Mouse (Mus musculus): ENCODE results near the gene Zmynd10.
"Not testable (repeated sequence)": the region's sequence is repeated elsewhere in the genome, so short reads cannot be mapped to it uniquely, and the experiment has no call there.

Gene Zmynd10

DNA sequence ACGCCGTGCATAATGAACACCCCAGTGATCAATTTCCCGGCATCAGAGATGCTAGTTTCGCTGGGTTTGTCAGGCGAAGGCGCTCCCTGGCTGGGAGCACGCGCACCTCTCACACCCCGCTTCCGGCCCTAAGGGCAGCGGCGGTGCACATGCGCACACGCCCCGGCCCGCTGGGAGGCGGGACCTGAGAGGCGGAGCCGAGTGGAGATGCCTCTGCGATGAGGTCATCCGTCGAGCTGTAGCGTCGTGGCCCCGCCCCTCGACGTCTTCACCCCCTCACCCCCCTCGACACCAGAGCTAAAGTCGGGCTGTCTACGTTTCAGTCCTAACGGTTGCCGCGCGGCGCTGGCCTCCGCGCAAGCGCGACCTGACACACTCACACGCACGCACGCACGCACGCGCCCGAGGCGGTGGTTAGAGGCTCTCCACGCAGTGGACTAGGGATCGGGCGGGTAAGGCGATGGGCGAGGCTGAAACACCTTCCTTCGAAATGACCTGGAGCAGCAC lies 7.3 kb downstream of the Zmynd10 start:
- peak; percentile 78 for ATAC-seq (ENCODE audit: insufficient number of reproducible peaks, low FRiP score, low TSS enrichment)

DNA sequence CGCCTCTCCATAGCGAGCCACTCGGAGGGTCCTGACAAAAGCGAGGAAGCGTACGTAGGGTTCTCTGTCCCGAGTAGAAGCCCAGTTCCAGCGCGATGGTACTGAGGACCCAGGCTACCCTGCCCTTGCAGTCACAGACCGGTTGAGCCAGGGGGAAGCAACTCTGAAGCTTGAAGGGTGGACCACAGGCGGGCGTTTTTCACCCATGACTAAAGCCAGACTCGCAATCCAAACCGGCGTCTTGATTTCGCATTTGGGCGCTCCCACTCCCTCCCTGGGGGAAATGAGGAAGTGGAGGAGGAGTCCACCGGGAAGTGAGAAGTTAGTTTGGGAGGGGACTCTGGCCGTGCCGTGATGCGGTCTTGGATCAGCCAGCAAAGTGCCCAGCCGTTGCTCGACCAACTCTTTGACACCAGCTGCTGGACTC lies 7.9 kb downstream of the Zmynd10 start:
- peak; percentile 5; the same call in 1 of the 2 replicates for ATAC-seq (ENCODE audit: insufficient number of reproducible peaks, low FRiP score, low TSS enrichment)

DNA sequence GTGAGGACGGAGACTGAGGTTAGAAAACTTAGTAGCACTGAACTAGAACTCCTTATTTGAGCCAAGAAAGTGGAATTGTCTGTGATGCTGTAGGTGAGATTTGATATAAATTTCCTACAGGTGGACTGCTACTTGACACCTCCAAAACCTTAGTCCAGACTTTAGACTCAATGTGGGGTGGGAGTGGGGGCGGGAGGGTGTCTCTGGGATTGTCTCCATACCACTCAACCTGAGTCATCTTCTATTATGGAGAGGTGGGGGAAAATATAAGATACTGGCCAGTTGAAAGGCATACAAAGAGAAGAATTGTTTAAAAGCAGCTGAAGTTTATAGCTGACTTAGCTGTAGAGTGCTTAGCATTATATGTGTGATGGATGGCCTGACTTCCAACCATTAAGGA lies 8.6 kb downstream of the Zmynd10 start:
- ATAC-seq (ENCODE audit: insufficient number of reproducible peaks, low FRiP score, low TSS enrichment): no peak

DNA sequence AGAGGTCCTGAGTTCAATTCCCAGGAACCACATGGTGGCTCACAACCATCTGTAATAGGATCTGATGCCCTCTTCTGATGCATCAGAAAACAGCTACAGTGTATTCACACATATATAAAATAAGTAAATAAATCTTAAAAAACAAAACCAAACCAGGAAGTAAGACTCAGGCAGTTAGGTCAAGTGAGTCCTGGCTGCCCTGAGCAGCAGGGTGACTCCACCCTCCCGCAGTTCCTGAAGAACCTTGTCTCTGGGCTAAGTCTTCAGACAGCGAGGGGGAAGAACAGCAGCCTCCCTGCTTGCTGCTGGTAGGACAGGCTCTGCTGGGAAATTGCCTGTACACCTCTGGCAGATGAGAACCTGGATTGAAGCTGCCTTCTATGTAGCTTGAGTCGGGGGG lies 9.2 kb downstream of the Zmynd10 start:
- no peak for ATAC-seq (ENCODE audit: insufficient number of reproducible peaks, low FRiP score, low TSS enrichment)

DNA sequence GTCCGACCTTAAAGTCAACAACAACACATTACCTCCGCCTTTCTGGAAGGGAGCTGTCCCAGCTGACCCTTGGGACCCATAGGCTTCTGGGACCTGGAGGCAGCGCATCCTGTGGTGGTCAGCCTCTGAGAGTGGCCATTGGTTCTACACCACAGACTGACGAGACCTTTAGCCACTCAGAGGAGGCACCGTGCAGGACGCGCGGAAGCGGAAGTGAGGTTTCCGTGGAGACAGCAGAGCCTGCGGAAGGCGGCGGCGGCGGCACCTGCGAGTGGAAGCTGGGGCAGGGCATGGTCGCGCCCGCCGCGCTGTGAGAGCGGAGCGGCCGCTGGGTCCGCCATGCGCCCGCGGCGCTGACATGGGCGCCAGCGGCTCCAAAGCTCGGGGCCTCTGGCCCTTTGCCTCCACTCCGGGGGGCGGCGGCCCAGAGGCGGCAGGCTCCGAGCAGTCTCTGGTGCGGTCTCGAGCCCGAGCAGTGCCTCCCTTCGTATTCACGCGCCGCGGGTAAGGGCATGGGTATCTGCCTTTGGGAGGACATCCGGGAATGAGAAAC lies 16.0 kb downstream of the Zmynd10 start, which contains the start of gene Tusc2:
TSS of gene Tusc2 (plus strand) at position 227 of the 553 bp plus-strand sequence.
- peak; percentile 96 for ATAC-seq (ENCODE audit: insufficient number of reproducible peaks, low FRiP score, low TSS enrichment)

DNA sequence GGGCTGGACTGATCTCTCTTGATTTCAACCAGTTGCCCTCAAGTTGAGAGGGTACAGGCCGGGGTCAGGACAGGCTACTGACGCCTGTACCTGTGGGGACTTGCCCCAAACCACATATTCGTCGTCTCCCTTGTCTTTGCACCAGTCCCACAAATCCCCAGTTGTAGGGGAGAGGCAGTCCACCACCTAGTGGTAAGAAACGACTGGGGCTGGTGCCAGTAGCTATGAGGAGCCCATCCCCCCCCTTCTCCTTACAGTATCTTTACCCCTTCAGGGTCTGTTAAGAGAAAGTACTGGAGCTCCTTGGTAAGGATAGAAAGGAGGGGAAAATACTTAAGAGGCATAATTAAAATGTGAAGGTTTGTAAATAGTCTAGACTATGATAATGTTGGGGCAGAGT lies 18.5 kb downstream of the Zmynd10 start:
- not testable (repeated sequence) for ATAC-seq (ENCODE audit: insufficient number of reproducible peaks, low FRiP score, low TSS enrichment)

DNA sequence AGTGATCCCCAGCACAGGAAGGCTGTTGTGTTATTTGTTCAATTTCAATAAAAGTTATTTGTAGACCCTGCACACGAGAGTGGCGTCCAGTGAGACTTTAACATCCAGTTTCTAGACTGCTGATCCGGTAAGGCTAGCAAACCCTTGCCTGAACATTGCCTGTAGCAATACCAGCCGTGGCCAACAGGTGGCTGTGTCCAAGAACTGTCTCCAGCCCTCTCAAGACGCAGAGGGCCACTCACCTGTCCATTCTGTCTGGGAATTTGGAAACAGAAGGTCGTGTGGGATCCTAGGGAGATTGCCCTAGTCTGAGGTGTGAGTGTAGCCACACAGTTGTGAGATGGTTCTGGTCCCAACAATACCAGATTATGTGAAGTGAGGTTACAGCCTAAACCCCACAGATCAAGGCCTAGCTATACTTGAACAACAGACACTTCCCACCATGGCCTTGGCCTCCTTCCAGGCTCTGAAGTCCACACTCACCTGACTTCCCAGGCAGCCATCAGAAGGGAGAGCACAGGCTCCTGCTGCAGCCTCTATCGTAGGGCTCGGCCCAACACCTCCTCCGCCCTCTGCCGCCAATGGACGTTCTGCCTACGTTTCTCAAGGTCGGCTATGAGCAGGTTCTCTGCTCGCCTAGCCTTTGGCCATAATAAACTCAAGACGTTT lies 19.1 kb downstream of the Zmynd10 start:
- ATAC-seq (ENCODE audit: insufficient number of reproducible peaks, low FRiP score, low TSS enrichment): no peak

DNA sequence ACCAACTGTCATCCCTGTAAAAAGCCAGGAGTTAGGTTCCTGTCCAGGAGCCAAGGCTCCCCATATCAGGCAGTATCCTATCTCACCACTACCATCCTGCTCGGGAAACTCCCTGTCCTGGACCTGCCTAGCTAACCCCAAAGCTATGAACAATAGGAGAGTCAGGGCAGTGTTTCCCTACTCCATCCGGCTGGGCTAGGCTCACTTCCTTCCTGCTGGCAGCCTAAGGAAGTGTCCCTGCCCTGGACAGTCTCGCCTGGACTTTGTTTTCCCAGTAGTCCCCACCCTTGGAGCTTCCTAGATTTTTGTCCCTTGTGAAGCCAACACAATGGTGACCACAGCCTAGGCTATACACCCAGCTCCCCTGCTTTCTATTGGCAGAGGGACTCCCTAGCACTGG lies 19.8 kb downstream of the Zmynd10 start:
- no peak for ATAC-seq (ENCODE audit: insufficient number of reproducible peaks, low FRiP score, low TSS enrichment)

DNA sequence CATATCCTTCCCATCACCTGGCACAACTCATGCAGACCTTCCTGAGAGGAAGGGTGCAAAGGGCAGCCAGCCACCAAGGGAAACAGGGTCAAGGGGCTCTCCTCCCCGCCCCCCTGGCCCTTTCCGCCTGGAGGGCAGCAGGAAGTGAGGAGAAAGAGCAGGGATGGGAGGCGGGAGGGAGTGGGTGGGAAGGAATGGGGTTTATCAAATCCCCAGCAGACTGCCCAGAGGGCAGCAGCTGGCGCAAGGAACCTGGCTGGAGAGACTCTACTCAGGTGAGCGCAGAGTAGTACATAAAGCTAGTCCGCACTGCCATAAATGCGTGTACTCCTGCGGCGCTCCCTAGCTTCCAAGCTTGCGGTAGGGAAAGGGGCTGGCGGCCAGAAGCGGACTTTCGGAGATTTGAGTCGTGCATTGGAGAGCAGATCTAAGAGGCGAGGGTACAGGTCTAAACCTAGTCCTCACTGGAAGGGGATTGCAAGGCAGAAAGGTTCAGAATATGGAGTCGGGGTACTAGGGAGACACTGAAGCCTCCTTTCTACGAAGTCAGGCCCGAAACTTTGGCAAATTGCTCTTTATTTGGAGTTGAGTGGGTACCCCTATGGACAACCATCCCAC lies 20.7 kb downstream of the Zmynd10 start, which contains the start of gene Hyal2:
TSS of gene Hyal2 (plus strand) at position 244 of the 618 bp plus-strand sequence.
- ATAC-seq (ENCODE audit: insufficient number of reproducible peaks, low FRiP score, low TSS enrichment): no peak

DNA sequence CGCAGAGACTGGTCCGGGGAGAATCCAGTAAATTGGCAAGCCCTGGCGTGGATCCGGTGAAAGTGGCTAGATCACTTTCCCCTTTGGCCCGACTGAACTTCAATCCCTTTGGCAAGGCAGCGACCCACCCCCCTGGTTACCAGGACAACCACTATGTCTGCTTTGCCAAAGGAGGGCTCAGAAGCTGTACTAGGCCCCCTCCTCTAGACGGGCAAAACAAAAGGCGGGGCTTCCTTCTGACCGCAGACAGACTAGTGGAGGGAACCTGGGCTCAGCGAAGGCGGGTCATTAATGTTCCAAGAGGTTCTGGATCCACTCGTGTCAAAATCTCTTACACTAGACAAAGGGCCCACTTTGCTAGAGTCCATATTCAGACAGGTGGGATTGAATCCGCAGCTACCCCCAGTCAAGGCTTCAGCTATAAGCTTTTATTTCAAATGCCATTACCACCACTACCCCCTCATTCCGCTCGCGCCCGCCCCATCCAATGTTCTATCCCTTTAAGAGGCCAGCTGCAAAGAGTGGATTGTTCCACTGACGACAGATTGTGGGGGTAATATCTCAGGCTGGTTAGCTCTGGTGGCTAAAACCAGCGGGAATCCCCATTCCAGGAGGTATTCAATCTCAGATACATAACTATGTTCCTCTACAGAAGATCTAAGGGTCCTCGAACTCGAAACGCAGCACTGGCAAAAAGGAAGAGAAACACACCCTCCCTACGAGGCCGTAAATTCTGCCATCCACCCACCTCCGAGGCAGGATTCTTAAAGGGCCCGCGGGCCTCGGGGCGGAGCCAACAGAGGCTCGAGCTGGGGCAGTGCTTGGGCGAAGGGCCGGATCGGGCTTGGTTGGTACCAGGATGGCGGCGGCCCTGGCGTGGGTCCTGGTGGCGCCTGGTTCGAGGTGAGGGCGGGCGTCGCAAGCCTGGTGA lies 21.5 kb downstream of the Zmynd10 start:
- ATAC-seq (ENCODE audit: insufficient number of reproducible peaks, low FRiP score, low TSS enrichment): peak; percentile 66; the same call in 1 of the 2 replicates

DNA sequence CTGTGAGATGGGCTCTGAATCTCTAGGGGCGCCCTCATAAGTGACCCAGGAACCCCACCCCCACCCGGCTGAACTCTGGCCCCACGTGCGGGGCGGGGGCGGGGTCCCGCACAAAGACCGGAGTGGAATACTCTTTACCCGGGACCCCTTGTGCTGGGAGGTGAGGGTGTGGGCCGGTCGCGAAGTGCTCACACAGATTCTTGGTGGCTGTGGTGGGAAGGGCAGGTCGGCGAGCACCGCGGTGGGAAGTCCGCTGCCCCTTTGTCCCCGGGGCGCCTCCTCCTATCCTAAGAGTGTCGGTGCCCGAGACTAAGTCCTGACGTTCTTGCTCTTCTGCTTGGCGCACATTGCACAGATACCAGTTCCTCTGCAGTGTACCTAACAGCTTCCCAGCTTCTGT lies 22.2 kb downstream of the Zmynd10 start:
- peak; percentile 8; the same call in 1 of the 2 replicates for ATAC-seq (ENCODE audit: insufficient number of reproducible peaks, low FRiP score, low TSS enrichment)

DNA sequence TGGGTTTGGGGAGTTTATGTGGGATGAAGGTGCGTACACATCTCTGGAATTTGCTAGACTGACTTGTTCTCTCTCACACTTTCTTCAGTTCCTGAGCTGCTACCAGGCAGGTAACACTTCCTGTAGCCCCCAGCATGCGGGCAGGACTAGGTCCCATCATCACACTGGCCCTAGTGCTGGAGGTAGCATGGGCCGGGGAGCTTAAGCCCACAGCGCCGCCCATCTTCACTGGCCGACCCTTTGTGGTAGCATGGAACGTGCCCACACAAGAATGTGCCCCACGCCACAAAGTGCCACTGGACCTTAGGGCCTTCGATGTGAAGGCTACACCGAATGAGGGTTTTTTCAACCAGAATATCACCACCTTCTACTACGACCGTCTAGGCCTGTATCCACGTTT lies 22.9 kb downstream of the Zmynd10 start:
- no peak for ATAC-seq (ENCODE audit: insufficient number of reproducible peaks, low FRiP score, low TSS enrichment)

DNA sequence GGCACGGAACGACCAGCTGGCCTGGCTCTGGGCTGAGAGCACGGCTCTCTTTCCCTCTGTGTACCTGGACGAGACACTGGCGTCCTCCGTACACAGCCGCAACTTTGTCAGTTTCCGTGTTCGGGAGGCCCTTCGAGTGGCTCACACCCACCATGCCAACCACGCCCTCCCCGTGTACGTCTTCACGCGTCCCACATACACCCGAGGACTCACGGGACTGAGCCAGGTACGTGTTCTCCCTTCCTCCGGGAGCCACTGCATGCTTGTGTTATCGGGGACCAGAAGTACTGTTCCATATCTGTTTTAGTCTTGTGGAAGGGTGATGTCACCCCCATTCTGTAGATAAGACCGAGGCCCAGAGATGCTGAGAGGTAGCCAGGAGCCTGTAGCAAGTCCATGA lies 23.7 kb downstream of the Zmynd10 start:
- no peak for ATAC-seq (ENCODE audit: insufficient number of reproducible peaks, low FRiP score, low TSS enrichment)

DNA sequence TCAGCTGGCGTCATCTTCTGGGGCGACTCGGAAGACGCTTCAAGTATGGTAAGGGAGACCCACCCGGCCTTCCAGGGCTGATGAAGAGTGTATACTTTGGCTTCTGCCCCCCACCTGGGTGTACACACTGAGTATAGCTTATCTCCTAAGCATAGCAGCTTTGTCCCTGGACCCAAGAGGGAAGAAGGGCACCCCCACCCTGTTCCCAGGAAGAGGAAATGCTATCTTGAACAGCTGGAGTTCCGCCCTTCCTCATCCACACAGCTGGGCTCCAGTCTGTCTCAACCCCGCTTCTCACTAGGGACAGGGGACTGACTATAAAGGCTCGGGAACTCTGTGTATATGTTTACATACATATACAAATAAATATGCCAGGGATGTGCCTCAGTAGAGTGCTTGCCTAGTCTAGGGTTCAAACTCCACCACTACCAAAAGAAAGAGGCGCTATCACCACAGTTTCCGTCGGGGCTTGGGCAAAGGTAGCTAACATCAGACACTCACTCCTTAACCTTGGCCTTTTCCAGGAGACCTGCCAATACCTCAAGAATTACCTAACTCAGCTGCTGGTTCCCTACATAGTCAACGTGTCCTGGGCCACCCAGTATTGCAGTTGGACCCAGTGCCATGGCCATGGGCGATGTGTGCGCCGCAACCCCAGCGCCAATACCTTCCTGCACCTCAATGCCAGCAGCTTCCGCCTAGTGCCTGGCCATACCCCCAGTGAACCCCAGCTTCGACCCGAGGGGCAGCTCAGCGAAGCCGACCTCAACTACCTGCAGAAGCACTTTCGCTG lies 24.6 kb downstream of the Zmynd10 start:
- ATAC-seq (ENCODE audit: insufficient number of reproducible peaks, low FRiP score, low TSS enrichment): no peak

DNA sequence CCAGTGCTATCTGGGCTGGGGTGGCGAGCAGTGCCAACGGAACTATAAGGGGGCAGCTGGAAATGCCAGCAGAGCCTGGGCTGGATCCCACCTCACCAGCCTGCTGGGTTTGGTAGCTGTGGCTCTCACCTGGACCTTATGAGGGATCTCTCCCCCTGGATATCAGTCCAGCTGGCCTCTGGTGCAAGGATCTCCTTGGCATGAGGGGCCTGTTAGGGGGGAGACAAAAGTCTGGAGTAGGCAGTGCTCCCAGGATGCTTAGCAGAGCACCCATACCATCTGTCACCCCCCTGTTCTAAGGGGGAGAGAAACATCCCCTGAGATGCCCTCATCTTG lies 25.2 kb downstream of the Zmynd10 start:
- ATAC-seq (ENCODE audit: insufficient number of reproducible peaks, low FRiP score, low TSS enrichment): no peak

DNA sequence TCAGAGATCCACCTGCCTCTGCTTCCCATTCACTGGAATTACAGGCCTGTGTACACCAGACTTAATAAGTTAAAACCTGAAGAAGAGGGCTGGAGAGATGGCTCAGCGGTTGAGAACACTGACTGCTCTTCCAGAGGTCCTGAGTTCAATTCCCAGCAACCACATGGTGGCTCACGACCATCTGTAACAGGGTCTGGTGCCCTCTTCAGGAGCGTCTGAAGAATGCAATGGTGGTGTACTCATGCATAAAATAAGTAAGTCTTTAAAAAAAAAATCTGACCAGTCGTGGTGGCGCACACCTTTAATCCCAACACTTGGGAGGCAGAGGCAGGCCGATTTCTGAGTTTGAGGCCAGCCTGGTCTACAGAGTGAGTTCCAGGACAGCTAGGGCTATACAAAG lies 26.7 kb downstream of the Zmynd10 start:
- ATAC-seq (ENCODE audit: insufficient number of reproducible peaks, low FRiP score, low TSS enrichment): not testable (repeated sequence)

DNA sequence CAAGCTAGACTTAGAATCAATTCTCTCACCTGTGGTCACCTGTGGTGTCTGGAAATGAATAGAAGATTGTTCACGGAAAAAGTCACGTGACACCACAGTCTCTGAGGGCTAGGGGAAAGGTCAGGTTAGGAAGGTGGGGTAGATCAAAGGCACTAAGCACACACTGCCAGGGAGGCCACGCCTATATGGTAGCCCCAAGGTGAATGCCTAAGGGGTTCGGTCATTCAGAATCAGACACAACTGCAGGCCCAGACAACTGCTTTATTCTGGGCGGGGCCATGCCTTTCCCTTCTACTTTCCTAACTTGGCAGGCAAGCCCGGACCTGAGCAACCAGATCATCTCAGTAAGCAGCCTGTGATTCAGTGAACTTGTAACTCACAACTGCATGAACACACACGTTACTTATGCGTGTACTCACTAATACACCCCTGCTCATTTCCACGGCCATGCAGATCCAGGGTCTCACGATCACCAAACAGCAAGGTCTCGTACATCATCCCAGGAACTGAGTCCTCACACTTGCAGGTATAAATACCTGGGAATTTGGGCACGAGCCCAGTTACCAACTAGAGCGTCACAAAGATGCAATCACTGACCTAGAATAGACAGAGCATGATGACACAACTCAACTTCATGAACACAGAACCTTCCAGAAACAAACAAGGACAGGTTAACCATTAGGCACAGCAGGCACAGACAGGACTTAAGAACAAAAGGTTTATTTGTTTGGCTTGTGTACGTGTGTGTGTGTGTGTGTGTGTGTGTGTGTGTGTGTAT lies 28.7 kb downstream of the Zmynd10 start:
- ATAC-seq (ENCODE audit: insufficient number of reproducible peaks, low FRiP score, low TSS enrichment): no peak

DNA sequence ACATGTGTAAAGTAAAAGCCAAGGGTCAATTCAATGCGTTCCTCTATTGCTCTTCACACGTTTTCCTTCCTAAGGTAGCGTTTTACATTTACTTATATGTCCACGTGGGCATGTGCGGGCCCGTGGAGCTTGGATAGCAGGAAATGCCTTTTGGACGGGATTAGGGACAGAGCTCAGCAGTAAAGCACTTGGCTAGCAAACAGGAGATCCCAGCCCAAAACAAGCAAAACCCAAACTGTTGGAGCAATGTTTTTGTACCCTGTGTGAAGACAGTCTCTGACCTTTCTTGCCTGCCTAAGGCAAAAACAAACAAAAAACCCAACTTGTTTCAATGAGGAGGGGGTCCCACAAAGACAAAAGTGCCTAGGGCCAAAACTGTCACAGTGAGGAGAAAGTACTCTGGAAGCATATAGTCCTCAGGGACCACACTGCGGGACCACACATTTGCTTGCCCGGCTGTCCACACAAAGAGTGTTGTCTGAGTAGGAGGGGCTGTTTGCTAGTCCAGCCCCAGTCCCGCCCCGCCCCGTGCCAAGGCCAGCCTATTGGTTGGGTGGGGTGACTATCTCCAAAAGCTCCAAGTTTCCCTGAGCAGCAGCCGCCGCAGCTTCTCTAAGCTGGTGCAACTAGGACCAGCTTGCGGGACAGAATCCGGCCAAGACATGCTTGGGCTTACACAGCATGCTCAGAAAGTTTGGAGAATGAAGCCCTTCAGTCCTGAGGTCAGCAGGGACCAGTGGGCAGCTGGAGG lies 29.4 kb downstream of the Zmynd10 start, which contains the start of gene Hyal1:
TSS of gene Hyal1 (plus strand) at position 571 of the 751 bp plus-strand sequence.
- no peak for ATAC-seq (ENCODE audit: insufficient number of reproducible peaks, low FRiP score, low TSS enrichment)

Data from cerebellum, adult (tissue).